Mouse (Mus musculus) left cerebral cortex, adult 18-20 months (tissue): ENCODE results near the gene Gm21958. TPM values are rescaled to one million over a fixed set of nuclear protein-coding genes. Genes with fewer than 3 reads are reported as not detected.
"Not testable (repeated sequence)": the region's sequence is repeated elsewhere in the genome, so short reads cannot be mapped to it uniquely, and the experiment has no call there.

Experiments used
- DNase-seq, 2 experiments: peaks; one replicate each; pipeline ENCODE4 v3.0.0; 2021 to 2022; ENCODE audit warnings: low spot score in 2 of 2, mixed read lengths in 1 of 2
- total RNA-seq, 2 experiments: library from RNA; stranded (reverse); gene quantifications; 2 replicates each; pipeline ENCODE4 v1.2.3; 2021

Gm21958 gene
- total RNA-seq, 2 experiments from 2014 or later = not detected

GRCm38 (mm10) chr3:54723741-54724500 is 9.8 kb upstream of the Gm21958 start:
- no peak for DNase-seq

GRCm38 (mm10) chr3:54718947-54719346 is 4.8 kb upstream of the Gm21958 start:
- DNase-seq = no peak

GRCm38 (mm10) chr3:54717348-54717747 is 3.2 kb upstream of the Gm21958 start:
- DNase-seq = no peak

GRCm38 (mm10) chr3:54715461-54715860 is 1.3 kb upstream of the Gm21958 start:
- peak; percentile 39 to 48 for DNase-seq

- no peak for DNase-seq
Measured at GRCm38 (mm10) chr3:54708972-54709371, 5.2 kb downstream of the Gm21958 start.

- DNase-seq = not testable (repeated sequence)
Measured at GRCm38 (mm10) chr3:54704106-54704505, 10.0 kb downstream of the Gm21958 start.

GRCm38 (mm10) chr3:54699759-54700301 is 14.3 kb downstream of the Gm21958 start:
- DNase-seq = no peak

GRCm38 (mm10) chr3:54693056-54693415 is 21.1 kb downstream of the Gm21958 start:
- no peak for DNase-seq

GRCm38 (mm10) chr3:54692202-54693055 is 21.7 kb downstream of the Gm21958 start, which contains the start of gene Supt20:
Gene Supt20, plus strand, starts transcription at chr3:54692807.
- peak; percentile 87 to 95 for DNase-seq

GRCm38 (mm10) chr3:54689091-54689490 is 25.1 kb downstream of the Gm21958 start:
- DNase-seq = no peak

- no peak for DNase-seq
Measured at GRCm38 (mm10) chr3:54687245-54687644, 26.9 kb downstream of the Gm21958 start.

GRCm38 (mm10) chr3:54685202-54685601 is 29.0 kb downstream of the Gm21958 start:
- no peak for DNase-seq

- no peak for DNase-seq
Measured at GRCm38 (mm10) chr3:54681310-54682204, 32.6 kb downstream of the Gm21958 start.

GRCm38 (mm10) chr3:54676818-54677217 is 37.3 kb downstream of the Gm21958 start:
- DNase-seq = no peak

GRCm38 (mm10) chr3:54672557-54673529 is 41.3 kb downstream of the Gm21958 start:
- peak; percentile 47 to 51 for DNase-seq

- DNase-seq = no peak
Measured at GRCm38 (mm10) chr3:54672111-54672510, 42.0 kb downstream of the Gm21958 start.

GRCm38 (mm10) chr3:54669559-54669958 is 44.6 kb downstream of the Gm21958 start:
- DNase-seq = no peak

- no peak for DNase-seq
Measured at GRCm38 (mm10) chr3:54668722-54669121, 45.4 kb downstream of the Gm21958 start.

- DNase-seq = no peak
Measured at GRCm38 (mm10) chr3:54668141-54668540, 46.0 kb downstream of the Gm21958 start.
